In the genomic region with DNA sequence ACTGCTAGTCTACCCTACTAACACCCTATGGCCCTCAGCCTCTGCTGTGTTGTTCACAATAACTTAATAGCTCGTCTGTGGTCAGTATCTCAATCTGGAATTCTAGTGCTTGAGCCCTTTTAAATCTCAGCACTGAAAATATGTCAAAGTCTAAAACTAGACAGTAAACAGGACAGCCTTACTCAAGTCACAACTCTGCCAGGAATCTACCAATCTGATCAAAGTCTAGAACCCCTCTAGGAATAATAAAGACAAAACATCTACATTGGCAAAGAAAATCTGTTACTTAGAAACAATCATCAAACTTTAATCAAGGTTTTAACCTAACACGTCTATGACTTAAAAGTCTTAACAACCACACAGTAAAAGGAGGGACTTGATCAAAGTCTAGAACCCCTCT, we compare ENCODE assay signal across 17 mouse cellular contexts.
"Had no signal": no experiment of that assay in that cellular context is flagged by ENCODE, and none has a peak within 500 bp of the region (broad histone marks: within the 10 kb centered on the region; RNA-seq: fewer than 3 reads in every experiment).

No protein-coding gene starts in this region.

- H3K9me3 ChIP-seq: midbrain, embryonic 10.5 days; midbrain, embryonic 12.5 days; neural tube, embryonic 12.5 days had no signal

- H3K9ac ChIP-seq: lung, embryonic 14.5 days; midbrain, embryonic 12.5 days; neural tube, embryonic 12.5 days had no signal

- H3K27me3 ChIP-seq: midbrain, embryonic 12.5 days; neural tube, embryonic 12.5 days had no signal

- DNase-seq: lung, adult 18-20 months; lung, embryonic 14.5 days; lung, postnatal 10 days; lung, postnatal 4 days; midbrain, embryonic 14.5 days; retina, postnatal 1 day; right cerebral cortex, adult 18-20 months; right cerebral cortex, postnatal 25 days; right cerebral cortex, postnatal 4 days; spleen, adult 18-20 months; thymus, adult 18-20 months; thymus, postnatal 14 days; thymus, postnatal 4 days had no signal

- H3K4me3 ChIP-seq: midbrain, embryonic 10.5 days; midbrain, embryonic 12.5 days; myocyte; neural tube, embryonic 12.5 days had no signal

- H3K27ac ChIP-seq: midbrain, embryonic 10.5 days; midbrain, embryonic 12.5 days; neural tube, embryonic 12.5 days had no signal

- H3K4me1 ChIP-seq: midbrain, embryonic 10.5 days; midbrain, embryonic 12.5 days; neural tube, embryonic 12.5 days had no signal
